Mouse (Mus musculus): ENCODE data around the gene Ndufaf8. TPM values are rescaled to one million over a fixed set of nuclear protein-coding genes. Genes with fewer than 3 reads are reported as not detected.

The Ndufaf8 gene
- total and polyA plus RNA-seq, 3 experiments, result 46.3 to 103 (median 50.2) TPM

GRCm38 (mm10) chr11:120136195-120136594 is 37.5 kb downstream of the Ndufaf8 start:
- Histone ChIP-seq H3K4me2 (ENCODE audit: insufficient read depth, low read depth, poor library complexity, severe bottlenecking) (no peak overlapping the region), H3K4me3 (replicated peaks in 1 of 3; ENCODE audit: low read depth in 2 of 3, low read length in 2 of 3, poor library complexity in 1 of 3) (no peak overlapping the region)
- no peak for DNase-seq (ENCODE audit: extremely low read depth)

GRCm38 (mm10) chr11:120136796-120137624 is 38.3 kb downstream of the Ndufaf8 start:
- H3K27ac ChIP-seq (ENCODE audit: insufficient read depth, low read depth), result no peak overlapping the region
- in situ Hi-C loops (cut with MboI; ENCODE audit: low pct_ligation_motif_present, low pct_unique_long_range_greater_than_20kb, low sequenced_read_pairs), result no loop called here

More at GRCm38 (mm10) chr11:120136195-120136594, 37.5 kb downstream of the Ndufaf8 start:
- in situ Hi-C loops (cut with MboI; ENCODE audit: low pct_ligation_motif_present, low pct_unique_long_range_greater_than_20kb, low sequenced_read_pairs) (no loop called here), dilution Hi-C loops (cut with MboI; ENCODE audit: extremely low pct_ligation_motif_present, extremely low pct_unique_long_range_greater_than_20kb, low sequenced_read_pairs) (no loop called here)
- Histone ChIP-seq H3K79me2 (replicated peaks; ENCODE audit: control insufficient read depth, extremely low read depth, insufficient read depth, poor library complexity, severe bottlenecking) (no peaks in the 10 kb centered on the region), H3K9ac (ENCODE audit: insufficient read depth, low read depth) (no peak overlapping the region), H3K36me3 (replicated peaks in 1 of 2; ENCODE audit: control insufficient read depth in 1 of 2, insufficient read depth in 1 of 2, low read length in 1 of 2) (peaks cover 80 to 93% of the 10 kb centered on the region in 2 experiments), H3K9me3 (replicated peaks; ENCODE audit: low read length) (no peaks in the 10 kb centered on the region), H3K27me3 (replicated peaks) (no peaks in the 10 kb centered on the region), H3K4me1 (ENCODE audit: control insufficient read depth in 1 of 2, insufficient read depth in 2 of 2) (peaks cover 0 to 14% of the 10 kb centered on the region in 2 experiments; a peak in 2 of 4 replicates), H3K27ac (ENCODE audit: insufficient read depth, low read depth) (no peak overlapping the region)
- TF ChIP-seq SIN3A (IDR thresholded peaks at IDR 0.05; ENCODE audit: low read length) (no peak), ZC3H11A (IDR thresholded peaks at IDR 0.05; ENCODE audit: low read depth, low read length) (no peak), MAFK (IDR thresholded peaks at IDR 0.05; ENCODE audit: insufficient replicate concordance, low read length) (no peak), GABPA (IDR thresholded peaks at IDR 0.05; ENCODE audit: insufficient replicate concordance, low read depth, low read length) (no peak), ZNF384 (IDR thresholded peaks at IDR 0.05; ENCODE audit: low read depth, low read length) (no peak), RCOR1 (conservative IDR thresholded peaks at IDR 0.05; ENCODE audit: low read depth, low read length) (no peak), ETS1 (conservative IDR thresholded peaks at IDR 0.05; ENCODE audit: low read depth, low read length) (no peak), UBTF (IDR thresholded peaks at IDR 0.05; ENCODE audit: low read depth, low read length) (no peak), NELFE (IDR thresholded peaks at IDR 0.05; ENCODE audit: low read depth, low read length) (no peak), E2F4 (IDR thresholded peaks at IDR 0.05; ENCODE audit: insufficient replicate concordance, low read depth, low read length) (no peak), SMC3 (IDR thresholded peaks at IDR 0.05; ENCODE audit: low read depth, low read length) (no peak)

More at GRCm38 (mm10) chr11:120136796-120137624, 38.3 kb downstream of the Ndufaf8 start:
- TF ChIP-seq GABPA (IDR thresholded peaks at IDR 0.05; ENCODE audit: insufficient replicate concordance, low read depth, low read length), result no peak
- TF ChIP-seq PAX5 (IDR thresholded peaks at IDR 0.05; ENCODE audit: low read length), result no peak
- TF ChIP-seq ZC3H11A (IDR thresholded peaks at IDR 0.05; ENCODE audit: low read depth, low read length), result no peak
- TF ChIP-seq TBP (conservative IDR thresholded peaks at IDR 0.05; ENCODE audit: low read depth, low read length), result no peak
- no peak for TF ChIP-seq SIN3A (IDR thresholded peaks at IDR 0.05; ENCODE audit: low read length)
- TF ChIP-seq POLR2A (IDR thresholded peaks at IDR 0.05; ENCODE audit: low read depth, low read length), result no peak
- no peak for TF ChIP-seq IRF4 (IDR thresholded peaks at IDR 0.05; ENCODE audit: low read depth, low read length)
- TF ChIP-seq JUN (IDR thresholded peaks at IDR 0.05; ENCODE audit: insufficient read depth, low read depth, low read length), result no peak
- TF ChIP-seq USF1 (IDR thresholded peaks at IDR 0.05; ENCODE audit: low read depth, low read length), result no peak
- no peak for TF ChIP-seq TCF12 (IDR thresholded peaks at IDR 0.05; ENCODE audit: low read depth, low read length)
- no peak for TF ChIP-seq MXI1 (IDR thresholded peaks at IDR 0.05; ENCODE audit: low read depth, low read length)
- TF ChIP-seq ZKSCAN1 (IDR thresholded peaks at IDR 0.05; ENCODE audit: borderline replicate concordance, low read depth, low read length), result no peak
- no peak for TF ChIP-seq MAFK (IDR thresholded peaks at IDR 0.05; ENCODE audit: insufficient replicate concordance, low read length)
- no peak for TF ChIP-seq POLR2AphosphoS2 (IDR thresholded peaks at IDR 0.05; ENCODE audit: low read depth, low read length)
- no peak for TF ChIP-seq CTCF (conservative IDR thresholded peaks at IDR 0.05 in 1 of 2, IDR thresholded peaks at IDR 0.05 in 1 of 2; ENCODE audit: low read depth in 2 of 2, low read length in 2 of 2)
- no peak for TF ChIP-seq ZNF384 (IDR thresholded peaks at IDR 0.05; ENCODE audit: low read depth, low read length)
- no peak for TF ChIP-seq MAX (IDR thresholded peaks at IDR 0.05; ENCODE audit: low read length)
- no peak for DNase-seq (ENCODE audit: extremely low read depth)
- H3K4me3 ChIP-seq (replicated peaks in 1 of 3; ENCODE audit: low read depth in 2 of 3, low read length in 2 of 3, poor library complexity in 1 of 3), result no peak overlapping the region
- peaks cover 0 to 15% of the 10 kb centered on the region in 2 experiments; a peak in 2 of 4 replicates for H3K4me1 ChIP-seq (ENCODE audit: control insufficient read depth in 1 of 2, insufficient read depth in 2 of 2)
- no peak overlapping the region for H3K4me2 ChIP-seq (ENCODE audit: insufficient read depth, low read depth, poor library complexity, severe bottlenecking)
- no peaks in the 10 kb centered on the region for H3K9me3 ChIP-seq (replicated peaks; ENCODE audit: low read length)
- H3K79me2 ChIP-seq (replicated peaks; ENCODE audit: control insufficient read depth, extremely low read depth, insufficient read depth, poor library complexity, severe bottlenecking), result no peaks in the 10 kb centered on the region
- H3K9ac ChIP-seq (ENCODE audit: insufficient read depth, low read depth), result no peak overlapping the region
- H3K36me3 ChIP-seq (replicated peaks in 1 of 2; ENCODE audit: control insufficient read depth in 1 of 2, insufficient read depth in 1 of 2, low read length in 1 of 2), result peaks cover 74 to 91% of the 10 kb centered on the region in 2 experiments
- dilution Hi-C loops (cut with MboI; ENCODE audit: extremely low pct_ligation_motif_present, extremely low pct_unique_long_range_greater_than_20kb, low sequenced_read_pairs), result no loop called here
- H3K27me3 ChIP-seq (replicated peaks), result no peaks in the 10 kb centered on the region
